Mouse (Mus musculus): ENCODE data around the gene Wnt7b. TPM values are rescaled to one million over a fixed set of nuclear protein-coding genes. Genes with fewer than 3 reads are reported as not detected.

Wnt7b gene
- polyA plus RNA-seq, 1 experiment from 2014 or later, result 11.3 TPM

GRCm38 (mm10) chr15:85610120-85610519 is 27.8 kb upstream of the Wnt7b start:
- WGBS, result 45% methylated on average over 5 of the region's 5 CpGs

GRCm38 (mm10) chr15:85609266-85610004 is 27.2 kb upstream of the Wnt7b start:
- H3K27me3 ChIP-seq (replicated peaks; ENCODE audit: insufficient read depth, low read length), result no peaks in the 10 kb centered on the region
- DNase-seq (ENCODE audit: low spot score), result no peak
- H3K36me3 ChIP-seq (ENCODE audit: insufficient read depth, low read length), result no peaks in the 10 kb centered on the region
- H3K4me3 ChIP-seq (ENCODE audit: low read depth, low read length), result no peak overlapping the region
- peaks cover 35% of the 10 kb centered on the region for H3K4me1 ChIP-seq (ENCODE audit: insufficient read depth, low read depth, low read length)
- H3K4me2 ChIP-seq (replicated peaks; ENCODE audit: low read depth, low read length), result no peak overlapping the region
- no peak for ATAC-seq
- 78% methylated on average over 5 of the region's 5 CpGs for WGBS
- H3K27ac ChIP-seq (ENCODE audit: low read length), result no peak overlapping the region
- no peak overlapping the region for H3K9ac ChIP-seq (replicated peaks; ENCODE audit: low read depth)
- H3K9me3 ChIP-seq (ENCODE audit: low read length), result no peaks in the 10 kb centered on the region
- TF ChIP-seq CTCF (IDR thresholded peaks at IDR 0.05), result peak; percentile 50
- TF ChIP-seq EP300 (IDR thresholded peaks at IDR 0.05), result no peak

More at GRCm38 (mm10) chr15:85610120-85610519, 27.8 kb upstream of the Wnt7b start:
- H3K4me3 ChIP-seq (ENCODE audit: low read depth, low read length), result no peak overlapping the region
- peaks cover 35% of the 10 kb centered on the region for H3K4me1 ChIP-seq (ENCODE audit: insufficient read depth, low read depth, low read length)
- H3K36me3 ChIP-seq (ENCODE audit: insufficient read depth, low read length), result no peaks in the 10 kb centered on the region
- no peak for TF ChIP-seq EP300 (IDR thresholded peaks at IDR 0.05)
- TF ChIP-seq CTCF (IDR thresholded peaks at IDR 0.05), result no peak
- ATAC-seq (no peak), DNase-seq (ENCODE audit: low spot score) (no peak)
- no peak overlapping the region for H3K9ac ChIP-seq (replicated peaks; ENCODE audit: low read depth)
- H3K27me3 ChIP-seq (replicated peaks; ENCODE audit: insufficient read depth, low read length), result no peaks in the 10 kb centered on the region
- H3K9me3 ChIP-seq (ENCODE audit: low read length), result no peaks in the 10 kb centered on the region
- H3K27ac ChIP-seq (ENCODE audit: low read length), result peak overlapping the region; percentile 87; the same call in 1 of the 2 replicates
- H3K4me2 ChIP-seq (replicated peaks; ENCODE audit: low read depth, low read length), result no peak overlapping the region

GRCm38 (mm10) chr15:85605962-85606610 is 23.8 kb upstream of the Wnt7b start:
- H3K4me1 ChIP-seq (ENCODE audit: insufficient read depth, low read depth, low read length), result peaks cover 10% of the 10 kb centered on the region; the same call in 1 of the 2 replicates
- ATAC-seq, result no peak
- no peaks in the 10 kb centered on the region for H3K36me3 ChIP-seq (ENCODE audit: insufficient read depth, low read length)
- no peaks in the 10 kb centered on the region for H3K27me3 ChIP-seq (replicated peaks; ENCODE audit: insufficient read depth, low read length)
- TF ChIP-seq CTCF (IDR thresholded peaks at IDR 0.05) (no peak), EP300 (IDR thresholded peaks at IDR 0.05) (no peak)
- 37% methylated on average over 17 of the region's 17 CpGs for WGBS
- no peaks in the 10 kb centered on the region for H3K9me3 ChIP-seq (ENCODE audit: low read length)
- no peak overlapping the region for H3K27ac ChIP-seq (ENCODE audit: low read length)
- H3K9ac ChIP-seq (replicated peaks; ENCODE audit: low read depth), result no peak overlapping the region
- H3K4me3 ChIP-seq (ENCODE audit: low read depth, low read length), result no peak overlapping the region
- peak; percentile 29 for DNase-seq (ENCODE audit: low spot score)
- 0 out of 2 replicates have a peak overlapping the region, but pooled peaks have one; percentile 11 for H3K4me2 ChIP-seq (replicated peaks; ENCODE audit: low read depth, low read length)

- Histone ChIP-seq H3K4me2 (replicated peaks; ENCODE audit: low read depth, low read length) (no peak overlapping the region), H3K36me3 (ENCODE audit: insufficient read depth, low read length) (no peaks in the 10 kb centered on the region), H3K27me3 (replicated peaks; ENCODE audit: insufficient read depth, low read length) (no peaks in the 10 kb centered on the region), H3K27ac (ENCODE audit: low read length) (no peak overlapping the region), H3K4me3 (ENCODE audit: low read depth, low read length) (no peak overlapping the region), H3K9me3 (ENCODE audit: low read length) (no peaks in the 10 kb centered on the region), H3K4me1 (ENCODE audit: insufficient read depth, low read depth, low read length) (peaks cover 11% of the 10 kb centered on the region; the same call in 1 of the 2 replicates), H3K9ac (replicated peaks; ENCODE audit: low read depth) (no peak overlapping the region)
- 86% methylated on average over 8 of the region's 8 CpGs for WGBS
- TF ChIP-seq EP300 (IDR thresholded peaks at IDR 0.05), result no peak
- no peak for DNase-seq (ENCODE audit: low spot score)
- ATAC-seq, result no peak
Measured at GRCm38 (mm10) chr15:85604938-85605337, 22.7 kb upstream of the Wnt7b start.

GRCm38 (mm10) chr15:85604507-85604906 is 22.2 kb upstream of the Wnt7b start:
- no peaks in the 10 kb centered on the region for H3K27me3 ChIP-seq (replicated peaks; ENCODE audit: insufficient read depth, low read length)
- no peak overlapping the region for H3K9ac ChIP-seq (replicated peaks; ENCODE audit: low read depth)
- ATAC-seq, result no peak
- no peak for DNase-seq (ENCODE audit: low spot score)
- peaks cover 15% of the 10 kb centered on the region; the same call in 1 of the 2 replicates for H3K4me1 ChIP-seq (ENCODE audit: insufficient read depth, low read depth, low read length)
- H3K4me3 ChIP-seq (ENCODE audit: low read depth, low read length), result no peak overlapping the region
- H3K36me3 ChIP-seq (ENCODE audit: insufficient read depth, low read length), result no peaks in the 10 kb centered on the region
- H3K27ac ChIP-seq (ENCODE audit: low read length), result no peak overlapping the region
- WGBS, result 71% methylated on average over 4 of the region's 4 CpGs
- TF ChIP-seq EP300 (IDR thresholded peaks at IDR 0.05) (no peak), CTCF (IDR thresholded peaks at IDR 0.05) (no peak)
- no peak overlapping the region for H3K4me2 ChIP-seq (replicated peaks; ENCODE audit: low read depth, low read length)
- H3K9me3 ChIP-seq (ENCODE audit: low read length), result no peaks in the 10 kb centered on the region

- H3K27ac ChIP-seq (ENCODE audit: low read length), result no peak overlapping the region
- H3K27me3 ChIP-seq (replicated peaks; ENCODE audit: insufficient read depth, low read length), result no peaks in the 10 kb centered on the region
- no peaks in the 10 kb centered on the region for H3K9me3 ChIP-seq (ENCODE audit: low read length)
- ATAC-seq (no peak), DNase-seq (ENCODE audit: low spot score) (peak; percentile 40)
- H3K36me3 ChIP-seq (ENCODE audit: insufficient read depth, low read length), result no peaks in the 10 kb centered on the region
- no peak overlapping the region for H3K9ac ChIP-seq (replicated peaks; ENCODE audit: low read depth)
- 43% methylated on average over 5 of the region's 5 CpGs for WGBS
- no peak overlapping the region for H3K4me2 ChIP-seq (replicated peaks; ENCODE audit: low read depth, low read length)
- TF ChIP-seq CTCF (IDR thresholded peaks at IDR 0.05) (no peak), EP300 (IDR thresholded peaks at IDR 0.05) (no peak)
- H3K4me1 ChIP-seq (ENCODE audit: insufficient read depth, low read depth, low read length), result peaks cover 15% of the 10 kb centered on the region; the same call in 1 of the 2 replicates
- no peak overlapping the region for H3K4me3 ChIP-seq (ENCODE audit: low read depth, low read length)
Measured at GRCm38 (mm10) chr15:85603422-85603821, 21.1 kb upstream of the Wnt7b start.
